Mouse (Mus musculus) neural tube, embryonic 11.5 days (tissue): Measurements from ENCODE around the gene Grpel1. TPM values are rescaled to one million over a fixed set of nuclear protein-coding genes. Genes with fewer than 3 reads are reported as not detected.

Experiments
- ATAC-seq: fragments of 200-750 bp; cut with Nextera tagmentation; 2 replicates; pipeline ENCODE4 v1.8.0; 2017; ENCODE audit warnings: moderate number of reproducible peaks, mild to moderate bottlenecking, moderate TSS enrichment, moderate library complexity; ENCODE audit not compliant: insufficient read depth, low FRiP score, low TSS enrichment
- DNase-seq: peaks from one replicate; pipeline ENCODE4 v3.0.0-alpha.2; 2015; ENCODE audit warnings: low spot score
- H3K27ac ChIP-seq: fragments of 300-500 bp; sonication (generic); 2 replicates; pipeline ENCODE4 v1.5.1; 2014; ENCODE audit warnings: low read depth, mild to moderate bottlenecking, low read length
- H3K27me3 ChIP-seq: fragments of 300-500 bp; sonication (generic); 2 replicates; pipeline ENCODE4 v1.6.1; 2014; ENCODE audit warnings: mild to moderate bottlenecking, low read length, mixed read lengths; ENCODE audit not compliant: control insufficient read depth, insufficient read depth
- H3K36me3 ChIP-seq: fragments of 300-500 bp; sonication (generic); 2 replicates; pipeline ENCODE4 v1.6.1; 2014; ENCODE audit warnings: mild to moderate bottlenecking, low read length, moderate library complexity, mixed read lengths; ENCODE audit not compliant: control insufficient read depth, insufficient read depth
- H3K4me1 ChIP-seq: fragments of 300-500 bp; sonication (generic); 2 replicates; pipeline ENCODE4 v1.6.1; 2014; ENCODE audit warnings: low read length, mixed read lengths; ENCODE audit not compliant: control insufficient read depth, insufficient read depth
- H3K4me2 ChIP-seq: fragments of 300-500 bp; sonication (generic); 2 replicates; pipeline ENCODE4 v1.6.1; 2014; ENCODE audit warnings: low read depth, mild to moderate bottlenecking, moderate library complexity
- H3K4me3 ChIP-seq: fragments of 300-500 bp; sonication (generic); 2 replicates; pipeline ENCODE4 v1.5.1; 2014; ENCODE audit warnings: low read depth, low read length
- H3K9ac ChIP-seq: fragments of 300-500 bp; sonication (generic); 2 replicates; pipeline ENCODE4 v1.6.1; 2014; ENCODE audit warnings: mild to moderate bottlenecking, low read length
- H3K9me3 ChIP-seq: fragments of 300-500 bp; sonication (generic); 2 replicates; pipeline ENCODE4 v1.6.1; 2016; ENCODE audit warnings: low read length; ENCODE audit not compliant: control insufficient read depth
- WGBS: fragments of 180-500 bp; shearing (Covaris S2); extraction: QIAGEN DNeasy Blood & Tissue Kit; methylation state at CpG from one replicate; pipeline ENCODE4 v1.1.7; 2014; 5-methylcytosine and 5-hydroxymethylcytosine counted together
- polyA plus RNA-seq: library from polyadenylated mRNA; unstranded; fragments of >200 nt; fragmentation: Nextera tagmentation; extraction: Ambion mirVana; gene quantifications from 2 replicates; pipeline ENCODE4 v1.2.1, GENCODE M21; 2014

Gene Grpel1
- polyA plus RNA-seq, 1 experiment from 2014 or later = 58.6 TPM

DNA sequence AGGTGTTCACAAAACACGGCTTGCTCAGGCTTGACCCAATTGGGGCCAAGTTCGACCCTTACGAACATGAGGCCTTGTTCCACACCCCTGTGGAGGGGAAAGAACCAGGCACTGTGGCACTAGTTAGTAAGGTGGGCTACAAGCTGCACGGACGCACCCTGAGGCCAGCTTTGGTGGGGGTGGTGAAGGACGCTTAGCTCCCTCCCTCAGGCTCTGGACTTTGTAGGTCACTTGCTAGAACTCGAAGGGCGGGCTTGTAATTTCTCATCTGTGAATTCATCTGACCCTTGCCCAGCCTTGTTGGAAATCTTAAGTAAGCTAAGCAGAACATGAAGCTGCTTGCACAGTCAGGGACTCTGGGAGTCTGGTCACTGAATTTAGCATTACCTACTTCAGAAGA lies 6.4 kb downstream of the Grpel1 start:
- no peaks in the 10 kb centered on the region for H3K27me3 ChIP-seq
- no peak overlapping the region for H3K9ac ChIP-seq
- peaks cover 14% of the 10 kb centered on the region for H3K36me3 ChIP-seq
- no peaks in the 10 kb centered on the region for H3K9me3 ChIP-seq
- no peak overlapping the region for H3K27ac ChIP-seq
- no peak overlapping the region for H3K4me3 ChIP-seq
- no peaks in the 10 kb centered on the region; the same call in 1 of the 2 replicates for H3K4me1 ChIP-seq
- DNase-seq = no peak
- 92% methylated on average over 8 of the region's 8 CpGs for WGBS
- H3K4me2 ChIP-seq = no peak overlapping the region
- no peak for ATAC-seq

DNA sequence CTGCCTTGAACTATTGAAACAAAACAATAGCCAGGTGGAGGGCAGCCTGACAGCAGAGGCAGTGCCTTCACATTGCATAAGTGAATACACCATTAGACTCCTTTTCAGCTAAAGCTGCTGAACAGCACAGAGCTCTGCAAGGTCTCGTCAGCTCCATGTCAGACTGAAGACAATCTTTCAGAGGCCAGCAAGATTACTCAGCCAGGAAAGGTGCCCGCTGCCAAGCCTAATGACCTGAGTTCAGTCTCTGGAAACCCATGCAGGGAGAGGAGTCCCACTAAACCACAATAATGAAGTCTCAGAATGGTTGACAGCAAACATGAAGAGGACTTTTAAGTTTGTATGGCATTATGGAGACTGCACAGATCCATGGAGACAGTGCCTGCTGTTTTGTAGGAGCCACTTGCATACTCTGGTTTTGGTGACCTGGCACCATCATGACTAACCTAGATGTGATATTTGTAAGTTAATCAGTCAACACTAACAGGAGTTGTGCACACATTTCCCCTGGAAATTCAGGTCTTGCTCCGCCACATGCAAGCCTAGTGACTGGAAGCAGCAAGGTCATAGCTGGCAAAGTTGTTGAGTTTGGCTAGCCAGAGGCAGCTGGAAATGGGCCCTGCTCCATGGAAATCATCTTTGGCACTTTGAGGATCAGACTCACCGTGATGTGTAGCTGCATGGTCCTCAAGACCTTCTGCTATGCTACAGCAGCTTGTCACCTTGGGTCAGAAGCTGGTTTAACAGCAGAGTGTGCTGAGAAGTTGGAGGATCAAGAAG lies 8.3 kb downstream of the Grpel1 start:
- H3K9ac ChIP-seq = no peak overlapping the region

DNA sequence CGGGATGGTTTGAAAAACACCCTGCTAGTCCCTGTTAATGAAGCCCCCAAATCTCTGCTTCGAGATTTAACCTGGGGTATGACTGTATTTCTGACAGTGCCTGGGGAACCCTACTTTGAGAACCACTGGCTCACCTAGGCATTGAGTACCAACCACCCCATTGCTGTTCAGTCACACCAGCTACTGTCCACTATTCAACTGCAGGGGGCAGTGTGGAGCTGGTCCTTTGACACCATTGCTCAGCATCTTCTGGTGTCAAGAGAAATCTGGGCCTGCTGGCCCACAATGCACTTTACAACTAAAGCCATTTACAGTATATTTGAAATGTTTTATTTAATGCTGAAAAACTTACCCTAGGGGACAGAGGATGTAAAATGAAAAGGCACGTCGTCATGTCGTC lies 9.5 kb downstream of the Grpel1 start:
- H3K9me3 ChIP-seq = no peaks in the 10 kb centered on the region
- no peaks in the 10 kb centered on the region for H3K27me3 ChIP-seq
- H3K4me3 ChIP-seq = no peak overlapping the region
- no peak overlapping the region for H3K9ac ChIP-seq
- WGBS = 85% methylated on average over 5 of the region's 5 CpGs
- DNase-seq (peak; percentile 69), ATAC-seq (no peak; the same call in 1 of the 2 replicates)
- H3K4me1 ChIP-seq = no peaks in the 10 kb centered on the region
- no peak overlapping the region for H3K27ac ChIP-seq
- H3K4me2 ChIP-seq = no peak overlapping the region
- H3K36me3 ChIP-seq = peaks cover 14% of the 10 kb centered on the region

More for the DNA sequence above, 8.3 kb downstream of the Grpel1 start:
- Histone ChIP-seq H3K4me1 (no peaks in the 10 kb centered on the region), H3K27me3 (no peaks in the 10 kb centered on the region), H3K27ac (no peak overlapping the region), H3K4me3 (no peak overlapping the region), H3K36me3 (peaks cover 14% of the 10 kb centered on the region), H3K9me3 (no peaks in the 10 kb centered on the region), H3K4me2 (no peak overlapping the region)
- no peak for DNase-seq
- ATAC-seq = no peak
- WGBS = 87% methylated on average over 4 of the region's 4 CpGs

DNA sequence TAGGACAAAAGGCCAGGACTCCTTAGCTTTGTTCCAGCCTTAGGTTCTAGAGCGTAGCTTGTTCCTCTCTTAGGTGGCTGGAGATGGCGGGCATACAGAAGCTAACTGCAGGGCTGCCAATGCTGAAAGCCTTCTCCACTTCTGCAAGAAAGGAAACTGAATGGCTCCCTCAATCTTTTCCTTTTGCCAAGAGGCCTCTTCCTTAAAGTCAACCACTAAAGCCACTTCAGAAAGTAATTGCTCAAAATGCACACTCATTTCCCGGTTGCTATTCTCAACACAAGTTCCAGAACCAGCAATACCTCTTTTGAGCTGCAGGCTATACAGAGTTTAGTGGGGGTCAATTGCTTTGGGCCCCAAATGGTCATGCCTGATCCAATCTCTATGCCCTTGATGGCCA lies 12.7 kb downstream of the Grpel1 start:
- Histone ChIP-seq H3K9ac (no peak overlapping the region), H3K27me3 (no peaks in the 10 kb centered on the region), H3K27ac (no peak overlapping the region), H3K4me3 (no peak overlapping the region), H3K36me3 (peaks cover 4% of the 10 kb centered on the region; the same call in 1 of the 2 replicates), H3K4me1 (peaks cover 8% of the 10 kb centered on the region), H3K9me3 (no peaks in the 10 kb centered on the region), H3K4me2 (no peak overlapping the region)
- ATAC-seq = no peak
- WGBS = 86% methylated on average over 3 of the region's 3 CpGs
- DNase-seq = no peak

DNA sequence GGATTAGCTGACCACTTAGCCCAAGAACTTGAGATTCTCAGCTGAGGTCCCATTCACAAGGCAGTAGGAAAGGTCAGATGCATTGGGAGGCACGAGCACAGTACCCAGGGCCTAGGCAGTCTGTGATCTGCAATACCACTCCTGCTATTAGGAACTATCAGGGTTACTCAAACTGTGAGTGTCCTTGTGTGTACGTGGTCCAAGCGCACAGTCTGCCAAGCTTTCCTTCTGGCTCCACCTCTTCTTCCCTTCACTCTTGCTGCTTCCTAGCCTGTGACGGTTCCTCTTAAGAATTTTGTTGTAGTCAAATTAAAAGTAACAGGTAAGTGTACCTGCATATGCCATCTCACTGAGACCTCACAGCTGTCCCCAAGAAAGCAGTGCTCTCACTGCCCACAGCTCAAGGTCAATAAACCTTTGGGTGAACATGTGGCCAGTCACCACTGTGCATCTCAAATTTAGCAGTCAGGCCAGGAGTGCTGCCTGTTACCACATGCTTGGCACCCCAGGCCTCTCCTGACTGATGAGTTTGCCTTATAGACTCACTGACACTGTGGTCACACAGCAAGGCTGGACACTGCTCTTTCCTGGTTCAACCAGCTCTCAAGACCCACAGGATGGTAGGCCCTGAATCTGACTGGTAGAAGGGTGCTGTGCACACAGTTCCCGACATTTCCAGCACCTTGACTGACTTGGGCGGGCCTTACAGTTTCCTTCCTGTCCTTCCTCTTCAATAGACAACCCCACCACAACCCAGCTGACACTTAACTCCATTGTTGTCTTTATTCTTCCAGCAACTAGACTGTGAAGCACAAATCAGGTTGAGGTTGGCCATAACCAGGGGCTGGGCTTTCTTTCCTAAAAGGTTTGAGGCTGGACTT lies 14.0 kb downstream of the Grpel1 start:
- no peaks in the 10 kb centered on the region; the same call in 1 of the 2 replicates for H3K36me3 ChIP-seq
- ATAC-seq (no peak), DNase-seq (no peak)
- WGBS = 89% methylated on average over 6 of the region's 6 CpGs
- no peak overlapping the region for H3K4me2 ChIP-seq
- H3K27me3 ChIP-seq = no peaks in the 10 kb centered on the region
- no peaks in the 10 kb centered on the region for H3K9me3 ChIP-seq
- H3K27ac ChIP-seq = no peak overlapping the region
- H3K9ac ChIP-seq = no peak overlapping the region
- H3K4me3 ChIP-seq = no peak overlapping the region
- peaks cover 18% of the 10 kb centered on the region for H3K4me1 ChIP-seq

DNA sequence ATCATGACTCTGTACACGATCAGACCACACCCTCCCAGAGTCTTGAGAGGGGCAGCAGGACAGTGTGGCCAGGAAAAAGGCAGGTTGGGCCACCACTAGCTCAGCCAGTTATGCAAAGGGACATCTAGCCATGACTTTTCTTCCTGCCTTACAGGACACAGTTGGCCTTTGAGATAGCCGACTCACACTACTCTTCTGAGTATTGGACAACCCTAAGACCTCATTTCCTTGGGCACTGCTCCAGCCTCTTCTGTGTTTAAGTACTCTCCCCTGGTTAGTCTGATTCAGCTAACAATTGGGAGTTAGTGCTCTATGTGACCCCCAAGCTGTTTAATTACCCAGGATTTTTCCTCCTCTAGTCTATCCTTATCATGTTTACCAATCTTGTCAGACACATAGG lies 14.9 kb downstream of the Grpel1 start:
- Histone ChIP-seq H3K4me2 (no peak overlapping the region), H3K4me3 (no peak overlapping the region), H3K36me3 (no peaks in the 10 kb centered on the region; the same call in 1 of the 2 replicates), H3K27me3 (no peaks in the 10 kb centered on the region), H3K9ac (no peak overlapping the region), H3K9me3 (no peaks in the 10 kb centered on the region), H3K27ac (no peak overlapping the region), H3K4me1 (peaks cover 18% of the 10 kb centered on the region)
- DNase-seq = no peak
- 80% methylated on average over 2 of the region's 2 CpGs for WGBS
- no peak for ATAC-seq

DNA sequence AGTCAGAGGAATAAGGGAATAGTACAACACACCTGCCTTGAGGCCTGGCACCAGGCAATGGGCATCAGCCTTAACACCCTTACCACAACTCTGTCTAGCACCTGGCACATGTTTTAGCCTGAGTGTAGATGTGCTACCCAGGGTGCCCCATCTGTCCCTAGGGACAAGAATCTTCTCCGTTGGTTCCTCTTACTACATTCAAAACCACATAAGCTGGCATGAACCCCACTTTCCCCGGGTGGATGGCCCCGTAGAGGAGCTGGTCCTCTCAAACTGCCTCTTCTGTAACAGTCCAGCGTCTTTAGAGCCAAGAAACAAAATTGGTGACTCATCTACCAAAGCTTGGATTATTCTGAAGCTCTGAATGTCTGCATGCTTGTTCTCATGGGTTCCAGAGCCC lies 15.6 kb downstream of the Grpel1 start:
- H3K9ac ChIP-seq = no peak overlapping the region
- ATAC-seq = no peak

DNA sequence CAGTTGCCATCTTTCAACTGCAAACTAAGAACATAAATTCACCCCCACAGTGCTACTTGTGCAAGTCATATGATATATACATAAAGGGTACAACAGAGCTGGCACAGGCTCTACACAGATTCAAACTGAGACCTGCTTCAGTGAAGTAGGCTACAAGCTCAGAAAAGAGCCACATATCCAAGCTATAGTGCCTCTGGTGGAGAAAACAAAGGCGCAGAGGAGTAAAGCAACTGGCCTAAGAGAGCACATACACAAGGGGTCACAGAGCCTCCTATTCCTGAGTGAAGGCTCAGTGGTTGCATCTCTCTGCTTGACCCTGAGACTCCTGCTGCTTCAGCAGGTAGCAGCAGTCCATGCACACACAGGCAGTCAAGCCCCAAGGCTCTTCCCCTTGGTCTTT lies 16.3 kb downstream of the Grpel1 start:
- Histone ChIP-seq H3K9me3 (no peaks in the 10 kb centered on the region), H3K27ac (no peak overlapping the region), H3K4me1 (peaks cover 18% of the 10 kb centered on the region), H3K27me3 (no peaks in the 10 kb centered on the region), H3K4me3 (no peak overlapping the region), H3K9ac (peak overlapping the region; percentile 22; the same call in 1 of the 2 replicates), H3K4me2 (no peak overlapping the region), H3K36me3 (no peaks in the 10 kb centered on the region)
- DNase-seq (no peak), ATAC-seq (no peak)
- 67% methylated on average over 1 of the region's 1 CpGs for WGBS

More for the DNA sequence above, 15.6 kb downstream of the Grpel1 start:
- Histone ChIP-seq H3K9me3 (no peaks in the 10 kb centered on the region), H3K4me2 (no peak overlapping the region), H3K4me1 (peaks cover 18% of the 10 kb centered on the region), H3K27ac (no peak overlapping the region), H3K36me3 (no peaks in the 10 kb centered on the region), H3K27me3 (no peaks in the 10 kb centered on the region), H3K4me3 (no peak overlapping the region)
- 95% methylated on average over 4 of the region's 4 CpGs for WGBS
- no peak for DNase-seq
